Mouse (Mus musculus): Measurements from ENCODE around the gene Tanc2.

The Tanc2 gene

DNA sequence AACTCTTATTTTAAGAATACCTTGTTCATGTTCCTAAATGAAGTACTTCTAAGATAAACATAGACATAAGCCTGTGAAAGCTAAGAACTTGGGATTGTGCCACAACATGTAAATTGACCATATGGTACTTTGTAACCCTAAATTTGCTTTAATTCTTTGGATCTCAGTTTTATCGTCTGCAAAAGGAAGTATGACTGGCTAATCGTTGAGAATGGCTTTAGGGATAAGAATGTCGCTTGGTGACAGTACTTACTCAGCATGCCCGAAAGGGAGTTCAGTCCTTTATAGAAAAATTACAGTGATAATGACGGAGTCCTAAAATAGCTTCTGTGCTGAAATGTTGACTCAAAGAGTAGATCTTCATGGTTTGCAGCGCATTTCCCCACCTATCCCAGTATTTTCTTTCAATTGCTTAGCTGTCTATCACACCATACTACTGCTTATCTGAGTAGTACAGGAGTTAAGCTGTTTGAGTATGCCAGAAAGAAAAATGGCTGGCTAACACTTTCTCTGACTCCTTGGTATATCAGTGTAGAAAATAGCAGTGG, 246.6 kb downstream of the Tanc2 start:
- DNase-seq: no peak

DNA sequence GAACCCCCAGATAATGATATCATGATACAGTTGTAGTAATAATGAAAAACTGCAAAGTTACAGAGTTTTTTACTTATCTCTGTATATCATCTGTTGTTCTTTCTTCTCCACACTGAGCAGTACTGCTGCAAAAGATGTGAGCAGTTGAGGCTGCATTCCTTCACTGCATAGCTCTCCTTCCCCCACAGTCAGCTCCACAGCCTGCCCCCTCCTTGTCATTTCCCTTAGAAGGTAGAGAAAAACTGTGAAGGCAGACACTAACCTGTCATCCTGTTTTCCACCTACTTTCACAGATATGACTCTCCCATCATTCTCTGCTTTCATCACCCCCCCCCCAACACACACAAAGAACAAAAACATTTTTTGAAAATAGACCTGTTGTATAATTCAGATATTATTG, 248.2 kb downstream of the Tanc2 start:
- DNase-seq: no peak

DNA sequence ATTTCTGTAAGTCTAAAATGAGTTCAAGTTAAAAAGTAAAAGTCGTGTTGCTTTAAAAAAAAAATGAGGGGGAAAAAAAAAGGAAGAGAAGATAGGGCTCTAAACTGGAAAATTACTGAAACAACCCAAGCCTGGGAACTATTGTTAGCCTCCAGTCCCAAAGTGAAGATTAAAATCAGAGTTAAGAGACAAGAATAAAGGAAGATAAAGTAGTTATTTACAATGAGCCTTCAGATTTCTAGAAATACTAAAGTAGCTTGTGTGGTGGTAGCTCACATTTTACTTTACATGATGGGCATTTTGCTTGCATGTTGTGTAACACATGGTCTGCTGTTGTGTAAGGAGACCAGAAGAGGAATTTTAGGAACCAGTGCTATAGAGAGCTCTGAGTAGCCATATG, 256.1 kb downstream of the Tanc2 start:
- DNase-seq: no peak

DNA sequence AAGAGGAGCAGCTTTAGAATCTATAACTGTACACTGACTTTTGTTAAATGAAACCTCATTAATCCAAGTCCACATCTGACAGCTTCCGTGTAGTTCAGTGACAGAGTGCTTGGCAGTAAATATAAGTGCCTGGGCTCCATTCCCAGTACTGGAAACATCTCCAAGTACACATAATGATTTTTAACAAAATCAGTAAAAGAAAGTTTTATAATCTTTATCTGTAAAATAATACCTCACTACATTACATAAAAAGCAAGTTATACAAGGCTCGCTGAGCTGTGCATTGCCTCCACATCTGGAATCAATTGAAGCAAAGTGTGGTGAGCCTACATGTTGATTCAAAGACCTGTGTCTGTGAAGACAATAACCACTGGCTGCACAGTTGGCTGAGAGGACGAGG, 265.7 kb downstream of the Tanc2 start:
- DNase-seq: no peak

DNA sequence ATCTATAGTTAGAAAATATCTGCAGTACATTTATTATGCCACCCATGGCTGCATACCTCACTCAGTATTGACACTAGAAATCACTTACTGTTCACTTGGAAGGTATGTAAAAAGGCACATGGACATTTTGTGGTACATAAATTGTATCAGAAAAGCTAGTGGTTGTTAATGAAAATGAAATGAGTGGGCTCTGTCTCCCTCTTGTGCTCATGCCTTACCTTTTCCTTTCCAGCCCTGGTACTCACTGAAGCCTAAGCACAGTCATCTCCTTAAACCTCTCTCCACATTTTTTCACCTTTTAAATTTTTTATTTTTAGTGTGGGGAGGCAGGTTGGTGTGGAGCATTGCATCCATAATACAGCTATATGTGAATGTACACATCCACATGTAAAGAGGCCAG, 268.3 kb downstream of the Tanc2 start:
- DNase-seq: no peak

DNA sequence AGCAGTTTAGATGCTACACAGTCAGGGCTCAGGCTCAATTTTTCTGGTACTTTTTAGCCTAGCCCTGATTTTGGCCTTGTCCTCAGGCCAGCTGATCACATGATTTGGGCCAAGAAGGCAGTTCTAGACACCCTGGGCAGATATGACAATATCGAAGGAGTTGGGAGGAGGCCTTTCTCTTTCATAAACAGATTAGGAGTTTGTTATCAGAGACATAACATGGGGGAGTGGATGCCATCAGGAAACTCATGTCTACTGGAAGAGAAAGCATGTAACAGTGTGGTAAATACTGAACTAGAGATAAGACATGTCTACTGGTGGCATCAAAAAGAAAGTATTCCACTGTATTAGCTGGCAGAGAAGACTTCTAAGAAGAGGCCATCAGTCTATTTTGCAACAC, 295.8 kb downstream of the Tanc2 start:
- no peak for DNase-seq

DNA sequence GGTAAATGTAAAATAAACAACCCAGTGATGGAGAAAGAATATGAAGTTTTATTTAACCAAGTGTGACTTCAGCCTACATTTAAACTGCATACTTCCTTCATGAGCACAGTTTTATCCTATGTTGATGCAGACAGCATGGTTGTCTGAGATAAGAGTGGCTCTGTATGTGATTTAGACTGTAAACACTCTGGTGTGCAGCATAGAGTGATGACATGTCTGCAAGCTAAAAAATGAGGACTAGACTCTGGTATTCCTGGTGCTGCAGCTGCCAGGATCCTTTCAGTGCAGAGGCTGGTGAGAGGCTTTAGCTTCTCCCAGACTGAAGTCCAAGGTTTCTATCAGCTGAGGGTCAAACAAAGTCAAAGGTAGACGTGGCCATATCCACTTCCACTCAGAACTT, 297.5 kb downstream of the Tanc2 start:
- no peak for DNase-seq

DNA sequence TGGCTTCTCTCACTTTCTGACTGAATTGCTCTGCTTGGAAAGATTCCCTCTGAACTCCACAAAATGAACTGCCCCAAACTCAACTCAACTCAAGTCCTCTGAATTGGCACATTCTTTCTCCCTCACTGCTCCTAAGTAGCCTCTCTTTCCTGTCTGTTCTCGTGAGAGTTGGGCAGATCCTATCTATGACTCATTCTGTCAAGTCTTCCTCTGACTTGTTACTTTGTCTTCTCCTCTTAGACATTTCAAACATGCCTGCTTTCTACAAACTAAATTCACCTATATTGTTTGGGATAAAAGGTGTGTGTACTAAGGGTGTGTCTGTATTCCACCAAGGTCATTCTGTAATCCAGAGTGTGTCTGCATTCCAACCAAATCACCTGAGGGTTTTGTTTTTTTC, 309.4 kb downstream of the Tanc2 start:
- DNase-seq: no peak

DNA sequence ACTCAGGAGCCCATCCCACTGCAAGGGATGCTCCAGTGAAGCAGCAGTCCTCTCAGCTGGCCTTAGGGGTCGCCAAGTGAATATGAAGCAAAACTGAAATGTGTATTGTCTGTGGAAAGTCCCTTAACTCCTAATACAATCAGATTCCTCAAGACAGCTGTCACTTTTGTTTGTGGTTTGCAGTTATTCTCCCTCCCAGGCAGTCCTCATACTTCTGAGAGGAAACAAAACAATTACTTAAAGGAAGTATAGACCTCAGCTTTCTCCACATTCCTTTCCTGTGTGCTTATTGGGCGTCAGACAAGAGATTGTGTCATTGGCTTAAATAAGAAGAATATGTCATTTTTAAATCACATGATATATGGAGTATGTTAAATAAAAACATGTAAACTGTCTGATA, 311.7 kb downstream of the Tanc2 start:
- DNase-seq: no peak

DNA sequence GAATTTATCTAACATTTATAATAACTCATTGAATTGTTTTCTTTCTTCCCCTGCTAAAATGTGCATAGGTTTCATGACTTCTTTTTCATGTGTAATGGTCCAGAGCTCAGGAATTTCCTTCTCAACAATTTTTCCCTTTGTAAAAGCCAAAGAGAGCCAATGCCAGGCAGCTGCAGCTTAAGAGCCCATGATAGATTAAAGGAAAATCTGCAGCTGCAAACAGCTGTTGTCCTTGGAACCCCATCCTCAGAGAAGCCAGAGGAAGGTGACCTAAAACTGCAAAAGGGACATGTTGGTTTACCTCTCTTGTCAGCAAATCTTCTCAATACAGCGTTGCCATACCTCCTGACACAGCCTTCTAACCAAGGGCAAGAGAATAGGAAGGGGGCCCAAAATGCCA, 313.2 kb downstream of the Tanc2 start:
- no peak for DNase-seq

DNA sequence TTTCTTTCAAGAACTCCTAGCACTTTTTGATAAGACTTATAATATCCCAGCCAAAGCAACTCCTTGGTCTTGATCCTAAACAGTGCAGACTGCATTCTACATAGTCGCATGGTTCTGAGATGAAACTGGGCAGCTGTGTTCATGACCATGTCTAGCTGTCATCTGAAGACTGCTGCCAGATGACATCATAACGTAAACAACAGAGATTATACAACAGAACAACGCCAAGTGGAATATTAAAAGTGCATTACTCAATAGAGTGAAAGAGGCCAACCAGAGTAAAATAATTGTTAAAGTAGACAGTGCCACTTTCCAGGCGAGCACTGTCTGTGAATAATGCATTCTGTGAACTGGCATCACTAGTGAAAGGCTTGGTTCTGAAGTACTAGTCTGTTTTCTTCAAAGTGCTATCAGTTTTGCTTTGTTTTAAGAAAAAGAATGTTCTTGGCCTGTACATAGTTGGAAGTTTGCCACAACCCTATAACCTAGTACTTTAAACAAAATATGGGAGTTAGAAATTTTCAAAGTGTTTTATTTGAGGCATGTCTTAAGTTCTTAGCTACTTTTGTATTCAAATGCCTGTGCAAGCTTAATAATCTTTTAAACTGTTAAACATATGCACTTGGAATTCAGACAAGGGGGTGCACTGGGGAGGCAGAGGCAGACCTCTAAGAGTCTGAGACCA, 315.9 kb downstream of the Tanc2 start:
- DNase-seq: no peak

DNA sequence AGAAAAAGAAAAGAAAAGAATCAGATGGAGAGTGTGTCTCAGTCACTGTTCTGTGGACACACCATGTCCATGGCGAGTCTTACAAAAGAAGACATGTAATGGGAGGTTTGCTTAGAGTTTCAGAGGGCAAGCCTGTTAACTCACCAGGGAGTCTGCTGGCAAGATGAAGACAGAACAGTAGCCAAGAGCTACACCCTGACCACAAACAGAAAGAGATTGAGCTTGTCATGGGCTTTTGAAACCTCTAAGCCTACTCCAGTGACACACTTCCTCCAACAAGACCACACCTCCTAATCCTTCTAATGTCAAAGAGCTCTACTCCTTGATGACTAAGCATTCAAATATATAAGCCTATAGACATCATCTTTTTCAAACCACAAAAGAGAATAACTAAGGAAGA, 317.6 kb downstream of the Tanc2 start:
- DNase-seq: no peak

DNA sequence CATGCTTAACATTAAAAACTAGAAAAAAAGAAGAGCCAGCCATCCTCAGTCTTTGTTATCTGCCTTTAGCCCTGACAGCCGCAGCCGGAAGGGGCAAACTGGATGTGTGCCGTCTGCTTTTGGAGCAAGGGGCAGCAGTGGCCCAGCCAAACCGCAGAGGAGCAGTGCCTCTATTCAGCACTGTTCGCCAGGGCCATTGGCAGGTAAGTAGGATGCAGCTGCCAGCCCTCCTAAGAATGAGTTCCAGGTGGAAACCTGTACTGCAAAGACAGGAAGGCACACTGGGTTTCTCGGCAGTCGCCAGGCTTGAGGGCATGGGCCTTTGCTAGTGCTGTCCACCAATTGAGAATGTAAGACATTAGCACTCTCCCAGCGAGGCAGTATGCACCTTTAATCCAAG, 319.1 kb downstream of the Tanc2 start:
- no peak for DNase-seq

DNA sequence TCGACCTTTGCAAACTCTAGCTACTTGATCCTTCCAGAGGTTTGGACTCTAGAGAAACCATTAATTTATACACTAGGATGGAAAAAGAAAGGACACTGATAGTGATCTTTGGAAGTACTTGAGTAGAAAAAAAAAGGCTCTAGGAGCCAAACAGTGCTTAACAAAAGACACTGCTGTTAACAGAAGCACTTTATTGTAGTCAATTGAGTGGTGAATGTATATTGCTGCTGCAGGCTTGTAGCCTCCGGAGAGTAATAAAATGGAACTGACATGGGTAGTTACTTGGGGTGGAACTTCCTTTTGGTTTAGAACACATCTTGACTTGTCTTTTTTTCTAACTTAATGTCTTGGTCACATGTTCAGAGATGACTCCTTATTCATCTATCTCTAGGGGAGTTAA, 319.8 kb downstream of the Tanc2 start:
- DNase-seq: no peak

DNA sequence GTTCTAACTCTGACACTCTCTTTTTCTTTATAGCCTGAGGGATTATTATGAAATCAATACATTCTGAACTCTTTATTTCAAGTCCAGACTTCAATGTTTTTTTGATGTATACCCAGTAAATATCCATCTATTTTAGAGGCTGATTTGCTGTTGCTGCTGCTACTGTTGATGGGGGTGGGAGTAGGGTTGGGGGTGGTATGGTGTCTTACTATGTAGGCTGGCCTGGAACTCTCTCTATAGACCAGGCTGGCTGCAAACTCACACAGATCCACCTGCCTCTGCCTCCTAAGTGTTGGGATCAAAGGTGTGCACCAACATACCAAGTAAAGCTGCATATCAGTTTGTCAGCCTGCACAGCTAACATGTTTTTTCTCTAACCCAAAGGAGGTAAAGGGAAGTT, 321.4 kb downstream of the Tanc2 start:
- DNase-seq: no peak

DNA sequence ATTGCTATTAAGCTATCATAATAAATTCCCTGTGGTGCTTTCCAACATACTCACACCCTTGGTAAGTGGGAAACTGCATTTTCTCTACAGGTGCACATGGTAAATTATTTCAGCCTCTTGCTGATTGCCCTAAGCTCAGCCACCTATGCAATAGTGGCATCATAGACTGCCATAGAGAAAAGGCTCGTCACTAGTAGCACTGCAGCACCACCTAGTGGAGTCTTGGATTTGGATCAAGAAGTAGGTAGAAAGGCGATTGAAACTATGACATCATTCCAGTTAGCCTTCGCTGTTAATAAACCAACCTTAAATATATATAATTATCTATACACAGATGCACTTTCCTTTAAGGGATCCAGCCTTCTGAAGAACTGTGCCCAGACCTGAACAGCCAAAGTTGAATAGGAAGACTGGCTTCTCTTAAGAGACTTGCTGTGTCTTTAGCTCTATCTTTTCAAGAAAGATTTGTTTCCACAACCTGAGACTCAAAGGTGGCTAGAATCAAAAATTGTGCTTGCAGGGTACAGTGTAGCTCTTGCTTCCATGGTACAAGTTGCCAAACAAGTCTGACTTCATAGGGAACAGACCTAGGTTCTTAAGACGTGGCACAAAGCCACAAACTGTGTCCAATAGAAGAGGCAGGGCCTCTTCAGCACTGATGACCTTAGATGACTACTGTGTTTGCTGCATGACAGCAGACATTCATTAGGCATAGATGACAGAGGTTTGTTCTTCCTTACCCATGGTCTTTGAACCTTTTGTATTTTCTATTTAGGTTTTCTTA, 322.0 kb downstream of the Tanc2 start:
- DNase-seq: peak; percentile 82 to 85

DNA sequence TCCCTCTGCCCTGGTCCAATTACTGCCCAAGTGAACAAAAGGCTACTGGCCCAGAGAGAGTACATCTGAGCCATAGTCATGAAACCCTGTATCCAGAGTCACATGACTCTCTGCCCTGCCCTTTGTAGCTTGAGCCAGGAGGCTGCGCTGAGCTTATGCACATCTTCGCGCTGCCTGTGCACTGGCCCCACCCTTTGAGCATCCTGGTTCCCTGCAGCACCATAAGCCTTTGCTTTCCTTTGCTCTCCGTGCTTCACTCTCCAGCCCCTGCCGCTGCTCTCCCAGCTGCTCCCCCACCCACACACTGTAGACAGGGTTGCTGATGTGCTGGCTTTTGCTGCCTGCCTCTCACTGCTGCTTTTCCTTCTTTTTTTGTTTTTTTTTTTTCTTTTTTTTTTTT, 323.8 kb downstream of the Tanc2 start:
- DNase-seq: no peak

DNA sequence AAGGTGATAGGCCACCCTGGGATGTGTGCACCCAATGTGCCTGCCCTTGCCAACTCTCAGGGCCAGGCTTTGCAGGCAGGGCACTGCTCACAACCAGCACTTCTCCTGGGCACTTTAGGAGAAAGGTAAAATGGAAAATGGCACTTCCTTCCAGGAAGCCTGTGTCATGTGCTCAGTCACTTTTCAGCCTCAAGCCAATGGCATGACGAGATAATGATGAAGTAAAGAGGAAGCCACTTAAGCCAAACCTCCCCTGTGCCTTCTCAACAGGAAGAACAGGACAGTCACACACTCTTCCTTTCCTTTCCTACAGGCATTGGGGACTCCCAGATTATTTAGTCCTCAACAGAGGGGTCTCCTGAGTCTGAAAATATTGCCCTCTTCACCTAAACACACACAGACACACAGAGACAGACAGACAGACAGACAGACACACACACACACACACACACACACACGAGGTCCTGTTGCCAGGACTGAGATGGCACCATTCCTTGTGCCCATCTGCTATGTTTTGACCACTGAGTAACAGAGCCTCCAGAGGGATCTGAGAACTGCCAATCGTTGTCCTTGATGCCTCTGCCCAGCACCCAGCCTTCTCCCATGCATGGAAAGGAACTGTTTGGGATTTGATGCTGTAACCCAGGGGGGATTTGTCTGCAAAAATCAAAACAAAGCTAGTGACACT, 330.5 kb downstream of the Tanc2 start:
- no peak for DNase-seq

DNA sequence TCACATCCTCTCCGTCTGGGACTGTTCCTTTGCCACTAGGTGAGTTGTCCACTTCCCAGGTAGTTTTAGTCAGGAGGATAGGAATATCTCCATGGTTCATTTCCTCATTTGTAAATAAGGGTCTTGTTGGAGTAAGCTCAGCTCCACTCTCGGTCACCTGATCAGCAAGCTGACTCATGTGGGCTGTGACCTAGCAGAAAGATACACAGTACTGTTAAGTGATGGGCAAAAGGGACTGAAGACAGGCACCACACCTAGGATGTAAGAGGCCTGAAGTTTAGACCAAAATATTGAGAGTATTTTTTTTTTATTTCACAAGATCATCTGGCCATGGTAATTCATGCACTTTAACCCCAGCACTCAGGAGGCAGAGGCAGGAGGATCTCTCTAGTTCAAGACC, 331.1 kb downstream of the Tanc2 start:
- no peak for DNase-seq

DNA sequence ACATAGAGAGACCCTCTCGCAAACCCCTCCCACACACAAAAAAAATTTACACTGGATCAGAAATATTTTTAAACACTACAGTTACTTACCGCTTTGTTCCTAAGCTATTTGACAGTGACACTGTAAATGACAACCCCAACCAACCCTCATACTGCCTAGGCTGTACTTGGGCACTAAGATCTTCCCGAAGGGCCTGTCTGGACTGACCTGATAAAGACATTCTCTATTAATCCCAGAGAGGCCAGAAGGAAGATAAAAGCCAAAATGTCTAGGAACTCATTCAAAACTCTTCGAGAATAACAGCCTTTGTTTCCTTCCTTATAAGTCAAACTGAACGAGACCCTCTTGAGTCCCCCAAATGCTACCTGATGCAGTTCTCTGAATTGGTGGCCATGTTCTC, 331.5 kb downstream of the Tanc2 start:
- no peak for DNase-seq

DNA sequence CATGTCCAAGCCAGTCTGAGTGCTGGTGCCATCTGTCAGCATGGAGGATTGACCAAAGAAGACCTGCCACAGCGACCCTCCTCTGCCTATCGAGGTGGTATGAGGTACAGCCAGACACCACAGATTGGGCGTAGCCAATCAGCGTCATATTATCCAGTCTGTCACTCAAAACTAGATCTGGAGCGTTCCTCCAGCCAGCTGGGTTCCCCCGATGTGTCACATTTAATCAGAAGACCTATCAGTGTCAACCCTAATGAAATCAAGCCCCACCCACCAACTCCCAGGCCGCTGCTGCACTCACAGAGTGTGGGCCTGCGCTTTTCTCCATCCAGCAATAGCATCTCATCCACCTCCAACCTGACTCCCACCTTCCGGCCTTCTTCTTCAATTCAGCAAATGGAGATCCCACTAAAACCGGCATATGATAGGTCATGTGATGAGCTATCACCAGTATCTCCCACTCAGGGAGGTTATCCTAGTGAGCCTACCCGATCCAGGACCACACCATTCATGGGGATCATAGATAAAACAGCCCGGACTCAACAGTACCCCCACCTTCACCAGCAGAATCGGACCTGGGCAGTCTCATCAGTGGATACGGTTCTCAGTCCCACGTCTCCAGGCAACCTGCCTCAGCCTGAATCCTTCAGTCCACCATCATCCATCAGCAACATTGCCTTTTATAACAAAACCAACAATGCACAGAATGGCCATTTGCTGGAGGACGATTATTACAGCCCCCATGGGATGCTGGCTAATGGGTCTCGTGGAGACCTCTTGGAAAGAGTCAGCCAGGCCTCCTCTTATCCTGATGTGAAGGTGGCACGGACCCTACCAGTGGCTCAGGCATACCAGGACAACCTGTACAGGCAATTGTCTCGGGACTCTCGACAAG, 333.2 kb downstream of the Tanc2 start:
- DNase-seq: no peak

DNA sequence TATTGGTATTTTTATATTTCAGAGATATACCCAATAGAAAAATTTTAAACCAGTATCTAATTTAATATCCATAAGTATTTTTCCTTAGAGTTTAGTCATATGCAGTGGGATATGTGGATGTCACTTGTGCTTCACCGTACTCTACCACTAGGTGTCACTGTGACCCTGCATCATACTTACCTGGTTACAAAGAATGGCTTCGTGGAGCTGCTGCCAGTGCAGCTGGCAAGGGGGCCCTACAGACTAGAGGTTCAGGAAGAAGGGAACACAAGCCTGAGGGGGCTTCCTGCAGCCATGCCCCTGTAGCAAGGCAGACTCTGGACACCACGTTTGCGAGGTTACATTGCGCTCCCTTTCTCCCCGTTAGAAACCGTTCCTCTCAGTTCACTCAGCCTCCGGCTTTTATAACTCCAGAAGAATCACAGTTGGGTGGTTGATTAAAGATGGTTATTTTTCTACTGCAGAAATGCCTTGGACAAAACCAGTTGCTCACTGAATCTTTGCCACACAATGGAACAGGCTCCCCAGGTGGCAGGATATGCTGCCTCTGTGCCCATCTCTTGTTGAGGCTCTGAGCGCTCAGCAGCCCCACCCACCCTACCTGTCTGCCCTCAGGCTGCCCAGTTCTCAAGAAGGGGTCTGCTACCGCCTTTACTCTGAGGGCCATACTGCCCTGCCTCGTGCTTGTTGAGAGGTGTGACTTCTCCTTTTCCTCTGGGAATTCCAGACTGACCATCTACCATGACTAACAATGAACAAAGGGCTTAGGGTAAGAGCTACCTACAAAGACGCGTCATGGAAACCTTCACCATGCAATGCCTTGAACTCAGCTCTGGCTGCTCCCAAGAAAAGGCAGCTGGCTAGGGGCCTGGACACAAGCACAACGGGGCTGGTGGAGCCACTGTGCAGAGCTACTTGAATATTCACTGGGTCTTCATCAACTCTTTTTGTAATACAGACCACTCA, 337.6 kb downstream of the Tanc2 start:
- peak; percentile 81 to 85 for DNase-seq
